Mouse (Mus musculus): ENCODE data around the gene Mrps26. TPM values are rescaled to one million over a fixed set of nuclear protein-coding genes. Genes with fewer than 3 reads are reported as not detected.
"Not testable (repeated sequence)": the region's sequence is repeated elsewhere in the genome, so short reads cannot be mapped to it uniquely, and the experiment has no call there.

Mrps26 gene
- polyA plus RNA-seq, 1 experiment from 2014 or later, result 68.0 TPM

GRCm38 (mm10) chr2:130564983-130565382 is 1.4 kb downstream of the Mrps26 start:
- Histone ChIP-seq H3K4me3 (ENCODE audit: low read depth, low read length) (no peak overlapping the region), H3K9me3 (ENCODE audit: control insufficient read depth) (no peaks in the 10 kb centered on the region), H3K4me2 (replicated peaks; ENCODE audit: low read depth) (peak overlapping the region; percentile 92; the same call in 1 of the 2 replicates), H3K4me1 (replicated peaks; ENCODE audit: control insufficient read depth, insufficient read depth, low read length) (0 out of 2 replicates have a peak, but pooled peaks cover 5% of the 10 kb centered on the region), H3K9ac (ENCODE audit: low read depth, low read length) (no peak overlapping the region), H3K27me3 (replicated peaks; ENCODE audit: control insufficient read depth, insufficient read depth, low read length) (no peaks in the 10 kb centered on the region), H3K27ac (ENCODE audit: low read depth, low read length) (no peak overlapping the region), H3K36me3 (ENCODE audit: control insufficient read depth, insufficient read depth) (peaks cover 9% of the 10 kb centered on the region)
- TF ChIP-seq CTCF (IDR thresholded peaks at IDR 0.05; ENCODE audit: low read depth), result no peak
- 77% methylated on average over 8 of the region's 8 CpGs for WGBS
- no peak for ATAC-seq

GRCm38 (mm10) chr2:130568921-130569320 is 5.4 kb downstream of the Mrps26 start:
- no peak for ATAC-seq
- peaks cover 9% of the 10 kb centered on the region for H3K36me3 ChIP-seq (ENCODE audit: control insufficient read depth, insufficient read depth)
- TF ChIP-seq CTCF (IDR thresholded peaks at IDR 0.05; ENCODE audit: low read depth), result no peak
- no peaks in the 10 kb centered on the region for H3K27me3 ChIP-seq (replicated peaks; ENCODE audit: control insufficient read depth, insufficient read depth, low read length)
- no peak overlapping the region for H3K4me2 ChIP-seq (replicated peaks; ENCODE audit: low read depth)
- H3K4me3 ChIP-seq (ENCODE audit: low read depth, low read length), result no peak overlapping the region
- no peaks in the 10 kb centered on the region for H3K9me3 ChIP-seq (ENCODE audit: control insufficient read depth)
- 67% methylated on average over 4 of the region's 4 CpGs for WGBS
- no peak overlapping the region for H3K9ac ChIP-seq (ENCODE audit: low read depth, low read length)
- no peak overlapping the region for H3K27ac ChIP-seq (ENCODE audit: low read depth, low read length)
- no peaks in the 10 kb centered on the region for H3K4me1 ChIP-seq (replicated peaks; ENCODE audit: control insufficient read depth, insufficient read depth, low read length)

GRCm38 (mm10) chr2:130569926-130570325 is 6.4 kb downstream of the Mrps26 start:
- Histone ChIP-seq H3K4me2 (replicated peaks; ENCODE audit: low read depth) (no peak overlapping the region), H3K4me1 (replicated peaks; ENCODE audit: control insufficient read depth, insufficient read depth, low read length) (no peaks in the 10 kb centered on the region), H3K27me3 (replicated peaks; ENCODE audit: control insufficient read depth, insufficient read depth, low read length) (no peaks in the 10 kb centered on the region), H3K36me3 (ENCODE audit: control insufficient read depth, insufficient read depth) (peaks cover 9% of the 10 kb centered on the region), H3K27ac (ENCODE audit: low read depth, low read length) (no peak overlapping the region), H3K9ac (ENCODE audit: low read depth, low read length) (no peak overlapping the region), H3K9me3 (ENCODE audit: control insufficient read depth) (no peaks in the 10 kb centered on the region), H3K4me3 (ENCODE audit: low read depth, low read length) (no peak overlapping the region)
- no peak for TF ChIP-seq CTCF (IDR thresholded peaks at IDR 0.05; ENCODE audit: low read depth)
- ATAC-seq, result no peak

- 82% methylated on average over 5 of the region's 5 CpGs for WGBS
- Histone ChIP-seq H3K4me2 (replicated peaks; ENCODE audit: low read depth) (no peak overlapping the region), H3K27ac (ENCODE audit: low read depth, low read length) (no peak overlapping the region), H3K4me1 (replicated peaks; ENCODE audit: control insufficient read depth, insufficient read depth, low read length) (no peaks in the 10 kb centered on the region), H3K9me3 (ENCODE audit: control insufficient read depth) (no peaks in the 10 kb centered on the region), H3K4me3 (ENCODE audit: low read depth, low read length) (no peak overlapping the region), H3K36me3 (ENCODE audit: control insufficient read depth, insufficient read depth) (no peaks in the 10 kb centered on the region), H3K27me3 (replicated peaks; ENCODE audit: control insufficient read depth, insufficient read depth, low read length) (peaks cover 44% of the 10 kb centered on the region), H3K9ac (ENCODE audit: low read depth, low read length) (no peak overlapping the region)
- TF ChIP-seq CTCF (IDR thresholded peaks at IDR 0.05; ENCODE audit: low read depth), result peak; percentile 29; the same call in 1 of the 2 replicates
- no peak for ATAC-seq
Measured at GRCm38 (mm10) chr2:130574960-130575359, 11.4 kb downstream of the Mrps26 start.

- peak within 1 kb of the TSS; percentile 22; the same call in 1 of the 2 replicates for H3K9ac ChIP-seq (ENCODE audit: low read depth, low read length)
- TF ChIP-seq CTCF (IDR thresholded peaks at IDR 0.05; ENCODE audit: low read depth), result no peak
Measured at GRCm38 (mm10) chr2:130575873-130576272, 12.3 kb downstream of the Mrps26 start, which contains the start of gene Oxt. Gene Oxt, plus strand, starts transcription at chr2:130576173.

GRCm38 (mm10) chr2:130576564-130576963 is 13.0 kb downstream of the Mrps26 start:
- not testable (repeated sequence) for H3K9me3 ChIP-seq (ENCODE audit: control insufficient read depth); H3K36me3 ChIP-seq (ENCODE audit: control insufficient read depth, insufficient read depth); ATAC-seq; H3K27ac ChIP-seq (ENCODE audit: low read depth, low read length); H3K4me1 ChIP-seq (replicated peaks; ENCODE audit: control insufficient read depth, insufficient read depth, low read length)
- peak overlapping the region; percentile 22; the same call in 1 of the 2 replicates for H3K9ac ChIP-seq (ENCODE audit: low read depth, low read length)
- peaks cover 61% of the 10 kb centered on the region for H3K27me3 ChIP-seq (replicated peaks; ENCODE audit: control insufficient read depth, insufficient read depth, low read length)
- peak overlapping the region; percentile 60 for H3K4me2 ChIP-seq (replicated peaks; ENCODE audit: low read depth)
- peak overlapping the region; percentile 32 for H3K4me3 ChIP-seq (ENCODE audit: low read depth, low read length)
- WGBS, result 5% methylated on average over 29 of the region's 32 CpGs

More at GRCm38 (mm10) chr2:130575873-130576272, 12.3 kb downstream of the Mrps26 start, which contains the start of gene Oxt:
- Histone ChIP-seq H3K27ac (ENCODE audit: low read depth, low read length) (no peak within 1 kb of the TSS), H3K4me3 (ENCODE audit: low read depth, low read length) (peak within 1 kb of the TSS; percentile 32), H3K36me3 (ENCODE audit: control insufficient read depth, insufficient read depth) (no peaks in the 10 kb centered on the region), H3K4me2 (replicated peaks; ENCODE audit: low read depth) (peak within 1 kb of the TSS; percentile 60), H3K9me3 (ENCODE audit: control insufficient read depth) (no peaks in the 10 kb centered on the region), H3K4me1 (replicated peaks; ENCODE audit: control insufficient read depth, insufficient read depth, low read length) (no peaks in the 10 kb centered on the region; the same call in 1 of the 2 replicates), H3K27me3 (replicated peaks; ENCODE audit: control insufficient read depth, insufficient read depth, low read length) (peaks cover 54% of the 10 kb centered on the region)
- no peak for ATAC-seq
- 62% methylated on average over 9 of the region's 9 CpGs for WGBS
